Mouse (Mus musculus): ENCODE results near the gene Gm10271. TPM values are rescaled to one million over a fixed set of nuclear protein-coding genes. Genes with fewer than 3 reads are reported as not detected.

Gene Gm10271
- total RNA-seq, 2 experiments from 2014 or later = not detected

DNA sequence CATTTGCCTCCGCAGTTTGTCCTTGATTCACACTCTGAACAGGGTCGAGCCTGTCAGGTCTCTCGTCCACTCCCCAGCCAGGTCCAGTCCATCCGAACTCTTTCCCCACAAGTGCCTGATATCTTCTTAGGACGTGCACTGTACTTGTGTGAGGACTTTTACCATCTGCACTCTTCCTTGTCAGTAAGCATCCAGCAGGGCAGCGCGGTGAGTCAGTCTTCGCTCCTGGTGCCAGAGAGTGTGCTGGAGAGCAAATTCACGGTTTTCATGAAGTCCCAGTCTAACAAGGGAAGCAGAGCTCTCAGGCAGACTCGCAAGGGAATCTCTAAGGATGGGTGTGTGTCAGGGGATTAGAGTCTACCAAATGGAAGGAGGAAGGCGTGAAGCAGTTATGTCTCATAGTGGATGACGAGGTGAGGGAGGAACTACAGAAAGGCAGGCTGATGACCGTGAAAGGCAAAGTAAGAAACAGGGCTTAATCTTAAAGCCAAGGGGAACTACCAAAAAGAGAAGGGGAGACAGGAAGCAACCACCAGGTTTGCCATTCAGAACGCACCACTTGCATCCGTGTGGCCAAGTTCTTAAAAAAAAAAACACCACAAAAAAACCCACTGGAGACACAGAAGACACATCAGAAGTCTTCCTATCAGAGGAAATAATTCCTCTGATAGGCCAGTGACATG, 40.8 kb downstream of the Gm10271 start:
- no peak for DNase-seq

DNA sequence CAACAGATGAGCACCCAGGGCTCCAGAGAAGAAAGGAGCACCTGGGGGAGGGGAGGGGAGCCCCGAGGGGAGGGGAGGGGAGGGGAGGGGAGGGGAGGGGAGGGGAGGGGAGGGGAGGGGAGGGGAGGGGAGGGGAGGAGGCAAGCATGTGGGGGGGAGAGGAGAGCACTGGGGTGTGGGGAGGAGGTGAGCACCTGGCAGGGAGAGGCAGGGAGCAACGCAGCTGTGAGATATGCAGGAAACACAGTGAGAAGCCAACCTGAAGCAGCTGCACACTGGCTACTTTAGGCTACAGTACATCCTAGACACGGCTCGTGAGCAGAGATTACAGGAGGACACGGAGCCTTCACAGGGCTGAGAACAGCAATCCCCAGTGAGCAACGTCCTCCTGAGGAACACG, 41.5 kb downstream of the Gm10271 start:
- no peak for DNase-seq

DNA sequence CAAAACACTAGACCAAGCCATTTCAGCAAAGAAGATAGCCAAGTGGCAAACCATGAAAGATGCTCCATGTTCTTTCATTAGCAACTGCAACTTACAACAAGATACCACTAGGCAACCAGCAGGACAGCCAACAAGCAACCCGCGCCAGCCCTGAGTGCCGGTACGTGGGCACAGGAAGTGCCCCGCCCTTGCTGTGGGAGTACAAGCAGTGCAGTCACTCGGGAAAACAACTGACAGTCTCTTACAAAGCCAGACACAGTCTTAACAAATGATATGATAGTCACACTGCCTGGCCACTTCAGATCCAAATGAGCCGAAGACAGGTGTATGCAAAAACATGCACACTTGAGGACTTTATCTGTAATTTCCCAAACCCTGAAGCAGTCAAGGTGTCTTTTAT, 41.9 kb downstream of the Gm10271 start:
- DNase-seq = no peak

DNA sequence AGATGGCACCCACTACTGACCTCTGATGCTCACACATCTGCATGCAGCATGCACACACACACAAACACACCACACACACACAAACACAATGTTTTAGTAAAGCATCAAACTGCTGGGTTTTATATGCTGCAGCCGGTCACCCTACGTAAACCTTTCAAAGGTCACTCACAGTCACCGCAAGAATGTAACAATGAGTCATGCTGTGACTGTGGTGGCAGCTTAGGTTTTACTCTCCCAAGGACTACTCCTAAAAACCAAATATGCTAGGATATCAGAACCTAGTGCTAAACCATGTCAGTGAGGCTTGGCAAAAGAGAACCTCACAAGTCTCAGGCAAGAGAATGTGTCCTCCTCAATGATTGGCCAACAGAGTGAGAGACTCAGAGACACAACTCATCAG, 43.6 kb downstream of the Gm10271 start:
- DNase-seq = no peak

DNA sequence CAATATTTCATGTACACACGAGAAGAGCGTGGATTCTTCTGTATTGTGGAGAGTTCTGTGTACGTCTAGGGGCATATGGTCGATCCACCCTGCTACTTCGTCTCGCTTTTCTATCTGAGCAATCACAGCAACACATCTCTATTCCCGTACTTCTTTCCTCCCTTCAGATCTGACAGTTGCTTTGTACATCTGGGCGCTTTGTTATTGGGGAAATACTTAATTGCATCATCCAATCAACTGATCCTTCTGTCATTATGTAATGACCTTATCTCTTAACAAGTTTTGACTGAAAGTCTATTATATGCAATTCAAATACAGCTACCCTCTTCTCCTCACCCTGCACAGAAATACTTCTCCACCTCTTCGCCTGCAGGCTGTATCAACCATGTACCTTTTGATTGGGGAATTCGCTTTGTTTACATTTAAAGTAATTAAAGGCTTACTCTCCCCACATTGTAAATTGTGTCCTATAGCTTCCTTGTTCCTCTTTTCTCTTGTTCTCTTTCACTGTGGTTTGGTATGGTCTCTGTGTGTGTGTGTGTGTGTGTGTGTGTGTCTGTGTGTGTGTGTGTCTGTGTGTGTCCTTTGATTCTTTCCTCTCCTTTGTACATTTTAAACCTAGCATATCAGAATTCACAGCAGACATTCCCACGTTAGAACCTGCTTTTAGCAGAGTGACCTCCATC, 45.8 kb downstream of the Gm10271 start:
- no peak for DNase-seq

DNA sequence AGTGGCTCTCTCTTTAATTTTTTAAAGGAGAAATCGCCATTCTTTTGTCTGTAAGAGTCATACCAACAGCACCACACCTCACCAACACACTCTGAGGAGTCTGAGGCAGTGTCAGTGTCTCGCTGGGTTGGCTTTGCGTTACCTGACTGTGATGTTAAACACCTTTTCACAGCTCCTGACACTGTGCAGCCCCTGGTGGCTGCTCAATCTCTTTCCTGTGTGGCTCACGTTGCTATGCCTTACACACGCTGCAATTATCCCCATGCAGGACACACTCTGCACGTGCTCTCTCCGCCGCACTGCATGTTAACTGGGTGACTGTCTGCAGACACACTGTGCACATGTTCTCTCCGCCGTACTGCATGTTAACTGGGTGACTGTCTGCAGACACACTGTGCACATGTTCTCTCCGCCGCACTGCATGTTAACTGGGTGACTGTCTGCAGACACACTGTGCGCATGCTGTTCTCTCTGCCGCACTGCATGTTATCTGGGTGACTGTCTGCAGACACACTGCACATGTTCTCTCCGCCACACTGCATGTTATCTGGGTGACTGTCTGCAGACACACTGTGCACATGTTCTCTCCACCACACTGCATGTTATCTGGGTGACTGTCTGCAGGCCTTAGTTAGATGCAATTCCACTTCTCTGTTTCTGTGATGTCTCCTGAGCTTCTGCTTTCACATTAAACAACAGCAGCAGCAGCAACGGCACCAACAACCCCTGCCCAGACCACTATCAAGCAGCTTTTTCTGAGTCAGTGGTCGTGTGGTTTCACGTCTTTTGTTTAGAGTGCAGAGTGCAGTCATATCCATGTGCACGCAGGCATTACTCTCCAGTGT, 48.5 kb downstream of the Gm10271 start:
- no peak for DNase-seq

DNA sequence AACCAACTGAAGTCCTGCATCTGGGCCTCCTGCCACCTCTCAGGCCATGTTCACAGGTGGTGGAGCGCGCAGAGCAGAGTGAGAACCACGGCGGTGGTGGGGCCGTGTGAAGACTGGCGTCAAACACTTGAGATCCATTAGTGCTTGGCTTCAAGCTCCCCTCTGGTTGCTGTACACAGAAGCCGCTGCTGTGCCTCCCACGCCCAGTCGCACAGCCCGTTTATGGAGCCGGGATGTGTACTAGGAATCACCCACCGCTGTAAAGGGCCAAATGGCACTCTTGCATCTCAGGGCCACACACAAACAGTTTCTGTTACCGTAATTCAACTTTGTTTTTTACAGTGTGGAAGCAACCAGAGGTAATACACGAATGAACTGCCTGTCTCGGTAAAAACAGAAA, 50.2 kb downstream of the Gm10271 start:
- DNase-seq = no peak

DNA sequence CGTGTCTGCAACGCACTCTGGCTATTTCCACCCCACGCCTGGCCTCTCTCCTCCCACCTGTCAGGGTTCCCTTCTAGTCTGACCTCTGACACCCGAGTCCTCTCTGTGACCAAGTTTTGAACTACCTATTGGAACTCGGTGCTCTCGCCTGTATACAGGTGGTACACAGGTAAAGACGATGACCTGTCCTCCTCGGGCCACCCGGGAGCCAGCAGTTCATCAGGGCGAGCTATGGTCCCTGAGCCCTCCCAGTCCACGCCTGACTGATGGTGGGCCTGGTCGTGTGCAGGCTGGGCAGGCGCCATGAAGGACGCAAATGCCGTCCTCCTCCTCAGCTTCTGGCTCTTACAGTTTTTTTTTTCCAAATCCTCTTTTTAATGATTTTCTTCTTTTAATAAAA, 51.0 kb downstream of the Gm10271 start:
- no peak for DNase-seq

DNA sequence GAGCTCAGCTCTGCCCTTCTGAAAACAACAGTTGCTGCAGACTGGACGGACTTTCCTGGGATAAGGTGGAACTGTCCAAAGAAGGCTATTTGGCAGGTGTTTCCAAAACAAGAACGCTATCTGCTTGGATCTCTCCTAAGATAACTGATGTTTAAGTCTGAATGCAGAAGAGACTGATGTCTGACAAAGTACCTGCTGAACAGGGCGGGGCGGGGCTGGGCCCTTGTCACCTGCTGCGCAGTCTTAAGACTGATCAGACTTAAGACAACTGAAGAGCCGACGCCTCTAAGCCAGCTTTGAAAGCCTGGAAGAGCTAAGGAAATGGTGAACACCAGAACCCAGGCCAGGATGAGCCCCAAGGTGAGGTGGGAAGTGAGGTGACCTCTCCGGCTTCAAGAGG, 51.8 kb downstream of the Gm10271 start:
- DNase-seq = no peak

DNA sequence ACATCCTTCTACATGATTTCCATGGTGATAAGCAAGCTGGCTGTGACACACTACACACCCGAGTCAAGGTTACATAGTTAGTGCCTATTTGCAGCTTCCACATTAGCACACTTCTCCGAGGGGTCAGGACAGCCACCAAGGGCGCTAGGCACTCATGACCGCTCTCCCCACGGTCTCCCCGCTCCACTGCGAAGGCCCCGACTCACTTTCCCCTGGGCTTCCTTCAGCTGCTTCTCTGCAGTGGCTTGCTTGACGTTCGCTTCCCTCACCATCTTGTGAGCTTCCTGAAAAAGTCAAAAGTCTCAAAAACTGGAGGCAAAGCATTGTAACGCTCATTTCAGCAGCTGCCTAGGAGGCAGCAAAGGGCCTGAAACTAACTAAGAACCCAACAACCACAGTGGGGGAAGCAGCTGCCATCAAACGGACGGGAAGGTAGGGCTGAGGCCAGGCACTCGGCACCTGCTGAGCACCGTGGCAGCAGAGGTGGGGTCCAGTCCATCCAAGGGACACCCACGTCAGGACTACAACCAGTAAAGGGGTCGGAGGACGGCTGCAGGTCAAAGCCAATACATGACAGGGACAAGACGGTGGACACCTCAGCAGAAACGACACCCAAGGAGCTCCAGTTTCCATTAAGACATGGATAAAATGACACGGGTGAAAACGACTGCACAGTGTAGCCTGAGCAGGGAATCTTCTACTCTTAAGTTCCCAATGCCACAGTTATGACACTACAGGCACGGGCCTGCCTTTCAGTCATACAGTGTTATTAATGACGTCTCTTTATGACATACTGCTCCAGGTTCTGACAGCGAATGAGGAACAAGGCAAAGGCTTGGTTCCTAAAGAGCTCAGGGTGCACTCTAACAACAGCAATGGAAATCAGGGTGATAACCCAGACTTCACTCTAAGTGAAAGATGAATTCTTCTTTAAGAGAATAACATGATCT, 52.8 kb downstream of the Gm10271 start:
- no peak for DNase-seq

DNA sequence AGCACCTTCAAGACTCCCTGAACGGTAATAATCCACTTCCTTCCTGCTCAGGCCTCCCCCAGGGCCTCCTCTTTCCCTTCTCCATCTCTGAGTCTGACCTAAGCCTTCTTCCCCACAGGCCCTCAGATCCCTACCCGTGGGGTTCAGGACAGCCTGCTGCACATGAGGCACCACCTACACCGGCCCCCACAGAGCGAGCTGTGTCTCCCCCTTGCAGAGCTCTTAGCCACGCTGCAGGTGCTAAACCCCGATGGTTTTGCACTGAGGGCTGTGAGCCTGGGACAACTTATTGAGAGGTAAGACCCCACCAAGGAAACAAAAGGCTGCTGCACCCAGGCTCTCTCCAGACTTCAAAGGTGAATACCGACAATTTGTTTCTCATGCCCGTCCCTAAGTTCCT, 55.8 kb downstream of the Gm10271 start:
- no peak for DNase-seq

DNA sequence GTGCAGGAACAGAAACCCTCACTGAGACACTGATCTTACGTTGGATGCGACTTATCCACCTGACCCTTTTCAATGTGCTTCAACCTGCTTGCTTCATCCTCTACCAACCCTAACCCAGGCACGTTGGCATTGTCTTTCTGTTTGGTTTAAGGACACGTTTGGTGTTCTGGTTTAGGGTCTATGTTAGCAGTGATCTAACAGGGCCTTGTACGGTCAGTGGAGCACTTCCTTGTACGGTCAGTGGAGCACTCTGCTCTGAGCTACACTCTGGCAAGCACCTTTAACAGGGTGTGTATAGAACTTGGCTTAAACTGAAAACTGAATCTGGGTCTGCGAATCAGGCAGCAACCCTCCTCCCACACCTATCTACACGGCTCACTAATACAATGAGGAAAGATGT, 57.1 kb downstream of the Gm10271 start:
- DNase-seq = no peak

DNA sequence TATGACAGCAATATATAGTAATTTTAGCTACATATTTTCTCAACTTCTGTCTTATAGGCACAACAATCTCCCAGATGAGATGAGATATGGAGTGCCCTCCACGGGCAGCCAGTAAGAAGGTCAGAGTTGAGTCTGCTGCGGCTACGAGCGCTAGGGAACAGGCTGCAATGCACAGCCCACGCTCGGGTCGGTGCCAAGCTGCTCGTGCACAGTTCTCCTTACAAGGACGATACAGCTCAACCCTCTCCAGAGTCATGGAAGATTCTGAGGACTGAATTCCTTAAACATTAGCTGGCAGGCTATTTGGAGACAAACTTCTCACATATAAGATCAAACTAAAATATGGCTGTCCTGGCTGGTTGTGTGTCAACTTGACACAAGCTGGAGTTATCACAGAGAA, 57.8 kb downstream of the Gm10271 start:
- no peak for DNase-seq

DNA sequence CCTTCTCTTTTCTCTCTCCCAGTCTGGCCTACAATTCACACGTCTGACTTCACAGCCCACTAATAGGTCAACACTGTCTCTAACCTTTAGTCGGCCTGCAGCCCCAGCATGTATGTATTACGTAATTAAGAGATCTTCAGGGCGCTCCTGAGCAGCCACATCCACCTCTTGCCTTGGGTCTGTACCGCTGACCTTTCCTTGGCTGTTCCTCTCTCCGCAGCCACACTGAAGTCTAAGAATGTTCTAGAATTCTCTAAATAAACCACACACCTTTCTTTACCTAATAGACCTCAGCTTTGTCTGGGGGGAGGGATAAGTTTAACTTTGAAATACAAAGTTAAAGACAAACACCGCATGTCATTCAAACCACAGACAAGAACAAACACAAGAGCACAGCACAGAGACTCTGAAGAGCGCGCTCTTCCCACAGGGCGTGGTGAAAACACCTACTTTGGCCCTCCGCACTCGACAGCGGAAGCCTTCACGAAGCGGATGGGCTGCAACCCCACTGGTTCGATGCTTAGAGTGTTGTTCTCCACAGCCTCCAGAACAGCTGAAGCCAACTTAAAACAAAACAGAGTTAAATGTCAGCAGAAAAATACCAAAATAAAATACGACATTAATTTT, 58.6 kb downstream of the Gm10271 start:
- DNase-seq = no peak

DNA sequence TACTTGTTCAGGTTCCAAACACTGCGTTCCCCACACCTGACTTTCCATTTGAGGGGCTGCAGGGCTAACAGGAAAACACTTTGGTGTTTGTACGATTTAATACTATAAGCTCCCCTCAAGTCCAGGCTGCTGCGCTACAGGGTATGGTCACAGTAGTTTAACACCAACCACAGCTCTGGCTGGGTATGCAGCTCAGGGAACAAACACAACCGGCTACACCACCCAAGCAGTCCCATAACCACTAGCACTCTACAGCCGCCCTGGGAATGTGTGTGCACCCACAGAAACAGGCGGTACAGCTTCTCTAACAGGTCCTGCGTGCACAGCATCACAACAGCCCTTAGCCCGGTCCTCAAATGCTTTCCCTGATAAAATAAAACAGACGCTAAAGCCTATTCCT, 59.6 kb downstream of the Gm10271 start:
- no peak for DNase-seq

DNA sequence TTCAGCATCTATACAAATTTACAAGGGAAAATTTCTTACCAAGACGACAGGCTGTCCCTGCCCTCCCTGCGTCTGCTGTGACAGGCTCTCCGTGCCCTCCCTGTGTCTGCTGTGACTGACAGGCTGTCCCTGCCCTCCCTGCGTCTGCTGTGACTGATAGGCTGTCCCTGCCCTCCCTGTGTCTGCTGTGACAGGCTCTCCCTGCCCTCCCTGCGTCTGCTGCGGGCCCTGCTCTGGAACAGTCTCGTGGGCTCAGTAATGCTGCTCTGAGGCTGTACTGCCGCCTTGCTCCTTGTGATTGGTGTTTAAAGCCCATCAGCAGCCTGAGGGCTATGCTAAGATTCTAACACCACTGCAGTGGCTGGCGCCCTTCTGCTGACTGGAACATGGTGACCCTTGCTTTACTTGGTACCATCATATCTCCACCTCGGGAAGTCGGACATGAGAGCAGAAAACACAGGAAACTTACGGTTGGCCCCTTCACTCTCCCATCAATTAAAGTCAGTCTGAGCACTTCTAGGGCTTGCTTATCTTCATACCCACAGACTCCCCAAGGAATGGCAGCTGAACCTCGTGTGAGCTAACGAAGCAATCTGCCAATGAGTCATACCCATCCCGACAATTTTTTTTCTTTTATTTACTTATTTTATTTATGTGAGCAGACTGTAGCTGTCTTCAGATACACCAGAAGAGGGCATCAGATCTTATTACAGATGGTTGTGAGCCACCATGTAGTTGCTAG, 63.3 kb downstream of the Gm10271 start:
- no peak for DNase-seq

Other genes starting within 250 kb of the Gm10271 start
- gene Myrfl, start 75.7 kb downstream of the Gm10271 start, total RNA-seq (2021) = under 1 TPM; 0.27 to 0.30 TPM
- 10 to 100 TPM; 64.9 to 67.7 TPM for gene Rab3ip, start 21.8 kb downstream of the Gm10271 start, total RNA-seq (2021)
- gene Best3, start 13.7 kb upstream of the Gm10271 start, total RNA-seq (2021) = 1 to 10 TPM; 2.1 to 2.2 TPM
- under 1 TPM in 1 of 2 experiments, not detected in 1; 0.25 TPM for gene Lrrc10, start 72.7 kb upstream of the Gm10271 start, total RNA-seq (2021)
- gene Cct2, start 91.2 kb upstream of the Gm10271 start, total RNA-seq (2021) = 100 to 1,000 TPM; 184 to 188 TPM
- gene Frs2, start 175.9 kb upstream of the Gm10271 start, total RNA-seq (2021) = 10 to 100 TPM; 35.5 to 37.6 TPM

Measured in layer of hippocampus, postnatal 36 days (tissue).